Comparison of ENCODE assay signal across 8 mouse cellular contexts in genomic region chr9:56712667-56713369, GRCm38 (mm10).
DNase-seq lines count a peak whose midpoint lies in the region; ATAC-seq lines count a peak whose summit lies in the region.

No protein-coding gene starts in this region.

- H3K27me3 ChIP-seq in midbrain, embryonic 13.5 days = 0 out of 2 replicates have a peak, but pooled peaks cover 2% of the 10 kb centered on the region
- no peaks in the 10 kb centered on the region for H3K27me3 ChIP-seq in midbrain, embryonic 14.5 days (ENCODE audit: control insufficient read depth, insufficient read depth, low read length)
- no peaks in the 10 kb centered on the region for H3K27me3 ChIP-seq in intestine, embryonic 16.5 days (replicated peaks; ENCODE audit: control insufficient read depth, insufficient read depth, low read length)

- 83% methylated on average over 14 of the region's 14 CpGs for WGBS in midbrain, embryonic 13.5 days
- WGBS in midbrain, embryonic 14.5 days = 79% methylated on average over 14 of the region's 14 CpGs
- WGBS in intestine, embryonic 16.5 days = 67% methylated on average over 14 of the region's 14 CpGs

- no peaks in the 10 kb centered on the region for H3K36me3 ChIP-seq in midbrain, embryonic 13.5 days
- H3K36me3 ChIP-seq in midbrain, embryonic 14.5 days (ENCODE audit: control insufficient read depth, insufficient read depth, low read length) = no peaks in the 10 kb centered on the region
- no peaks in the 10 kb centered on the region for H3K36me3 ChIP-seq in intestine, embryonic 16.5 days (ENCODE audit: control insufficient read depth, insufficient read depth, low read length)

- H3K4me2 ChIP-seq in midbrain, embryonic 13.5 days (replicated peaks) = no peak overlapping the region
- H3K4me2 ChIP-seq in midbrain, embryonic 14.5 days (ENCODE audit: low read length) = no peak overlapping the region
- no peak overlapping the region for H3K4me2 ChIP-seq in intestine, embryonic 16.5 days (ENCODE audit: low read depth, low read length)

- ATAC-seq in midbrain, embryonic 13.5 days = 0 out of 2 replicates have a peak, but pooled peaks have one; percentile 31
- ATAC-seq in midbrain, embryonic 14.5 days (ENCODE audit: low FRiP score, low TSS enrichment) = no peak
- no peak for ATAC-seq in megakaryocyte-erythroid progenitor cell, adult 5-6 weeks (replicated peaks; ENCODE audit: low FRiP score, low TSS enrichment, poor library complexity, severe bottlenecking)
- ATAC-seq in intestine, embryonic 16.5 days = no peak

- no peak overlapping the region for H3K9ac ChIP-seq in midbrain, embryonic 13.5 days (replicated peaks)
- H3K9ac ChIP-seq in midbrain, embryonic 14.5 days (replicated peaks; ENCODE audit: low read length) = no peak overlapping the region
- H3K9ac ChIP-seq in intestine, embryonic 16.5 days (ENCODE audit: low read depth, low read length) = no peak overlapping the region

- no peak overlapping the region for H3K4me3 ChIP-seq in midbrain, embryonic 13.5 days (replicated peaks)
- no peak overlapping the region for H3K4me3 ChIP-seq in midbrain, embryonic 14.5 days (replicated peaks; ENCODE audit: low read depth, low read length)
- no peak overlapping the region for H3K4me3 ChIP-seq in intestine, embryonic 16.5 days (ENCODE audit: low read length)

- H3K9me3 ChIP-seq in midbrain, embryonic 13.5 days = no peaks in the 10 kb centered on the region
- H3K9me3 ChIP-seq in midbrain, embryonic 14.5 days (ENCODE audit: control insufficient read depth, low read length) = no peaks in the 10 kb centered on the region
- no peaks in the 10 kb centered on the region for H3K9me3 ChIP-seq in intestine, embryonic 16.5 days (ENCODE audit: control insufficient read depth, low read length)

- no peak for DNase-seq in midbrain, embryonic 14.5 days
- DNase-seq in heart, adult 8-10 months (ENCODE audit: low spot score) = peak; percentile 21
- peak; percentile 31 to 43 for DNase-seq in layer of hippocampus, postnatal 25 days (ENCODE audit: extremely low spot score in 1 of 2, low spot score in 1 of 2)
- peak; percentile 89 for DNase-seq in skeletal muscle tissue, adult 2 months (ENCODE audit: low read depth, low spot score)
- no peak for DNase-seq in embryo, embryonic 10 days (ENCODE audit: low spot score)

- H3K27ac ChIP-seq in midbrain, embryonic 13.5 days = no peak overlapping the region
- H3K27ac ChIP-seq in midbrain, embryonic 14.5 days (replicated peaks; ENCODE audit: low read depth, low read length) = no peak overlapping the region
- H3K27ac ChIP-seq in intestine, embryonic 16.5 days (ENCODE audit: low read length) = no peak overlapping the region

- peaks cover 8% of the 10 kb centered on the region for H3K4me1 ChIP-seq in midbrain, embryonic 13.5 days (replicated peaks)
- H3K4me1 ChIP-seq in midbrain, embryonic 14.5 days (ENCODE audit: control insufficient read depth, insufficient read depth, low read length) = no peaks in the 10 kb centered on the region
- no peaks in the 10 kb centered on the region for H3K4me1 ChIP-seq in intestine, embryonic 16.5 days (ENCODE audit: control insufficient read depth, insufficient read depth, low read length)

Comparison
In these comparisons a context has a peak if more than half of its experiments do, and no peak if none do; other contexts are left out.
1. DNase-seq: peak in heart, adult 8-10 months (single experiment), layer of hippocampus, postnatal 25 days (2 of 2) and skeletal muscle tissue, adult 2 months (single experiment); none in midbrain, embryonic 14.5 days (single experiment) and embryo, embryonic 10 days (single experiment).